Mouse (Mus musculus): ENCODE measurements around the gene Amigo2. TPM values are rescaled to one million over a fixed set of nuclear protein-coding genes. Genes with fewer than 3 reads are reported as not detected.

The Amigo2 gene
- total and polyA plus RNA-seq, 2 experiments from 2014 or later: 4.4 to 6.0 TPM

GRCm38 (mm10) chr15:97266236-97266845 lies 19.3 kb upstream of the Amigo2 start:
- H3K4me2 ChIP-seq (ENCODE audit: low read depth, low read length): no peak overlapping the region
- 68% methylated on average over 14 of the region's 14 CpGs for WGBS
- H3K9me3 ChIP-seq (replicated peaks; ENCODE audit: control insufficient read depth, low read length): no peaks in the 10 kb centered on the region
- H3K9ac ChIP-seq (replicated peaks; ENCODE audit: low read depth, low read length): no peak overlapping the region
- TF ChIP-seq CTCF (IDR thresholded peaks at IDR 0.05; ENCODE audit: low read depth): no peak
- TF ChIP-seq EP300 (IDR thresholded peaks at IDR 0.05; ENCODE audit: low read depth): no peak
- ATAC-seq (ENCODE audit: insufficient read depth, low read depth) (no peak), DNase-seq (ENCODE audit: low spot score) (no peak)
- no peaks in the 10 kb centered on the region for H3K36me3 ChIP-seq (replicated peaks; ENCODE audit: control insufficient read depth, insufficient read depth, low read length)
- H3K4me3 ChIP-seq (ENCODE audit: low read depth, low read length): no peak overlapping the region
- no peak overlapping the region for H3K27ac ChIP-seq (ENCODE audit: low read depth)
- H3K27me3 ChIP-seq (ENCODE audit: control insufficient read depth, insufficient read depth, low read length): no peaks in the 10 kb centered on the region
- H3K4me1 ChIP-seq (ENCODE audit: control insufficient read depth, insufficient read depth): no peaks in the 10 kb centered on the region

DNA sequence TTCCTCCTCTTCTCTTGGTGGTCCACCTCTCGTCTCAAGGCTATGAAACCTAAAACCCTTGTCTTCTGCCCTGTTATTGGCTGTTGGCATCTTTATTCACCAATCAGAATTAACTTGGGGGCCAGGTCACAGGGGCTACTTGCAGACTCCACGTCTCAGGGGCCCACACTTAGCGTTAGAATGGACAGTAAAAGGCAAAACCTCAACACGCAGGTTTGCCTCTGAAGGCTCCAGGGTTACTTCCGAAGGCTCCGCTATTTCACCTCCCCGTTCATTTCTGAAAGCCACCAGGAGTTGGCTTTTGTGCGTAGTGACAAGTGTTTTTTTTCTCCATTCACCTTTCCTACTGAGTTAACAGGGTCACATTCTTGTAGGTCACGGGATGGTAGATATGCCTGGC lies 15.2 kb upstream of the Amigo2 start:
- ATAC-seq (ENCODE audit: insufficient read depth, low read depth) (no peak), DNase-seq (ENCODE audit: low spot score) (no peak)
- Histone ChIP-seq H3K4me1 (ENCODE audit: control insufficient read depth, insufficient read depth) (no peaks in the 10 kb centered on the region), H3K9ac (replicated peaks; ENCODE audit: low read depth, low read length) (no peak overlapping the region), H3K27me3 (ENCODE audit: control insufficient read depth, insufficient read depth, low read length) (no peaks in the 10 kb centered on the region), H3K4me3 (ENCODE audit: low read depth, low read length) (no peak overlapping the region), H3K36me3 (replicated peaks; ENCODE audit: control insufficient read depth, insufficient read depth, low read length) (no peaks in the 10 kb centered on the region), H3K27ac (ENCODE audit: low read depth) (no peak overlapping the region), H3K4me2 (ENCODE audit: low read depth, low read length) (no peak overlapping the region), H3K9me3 (replicated peaks; ENCODE audit: control insufficient read depth, low read length) (no peaks in the 10 kb centered on the region)
- WGBS: 71% methylated on average over 9 of the region's 9 CpGs
- TF ChIP-seq CTCF (IDR thresholded peaks at IDR 0.05; ENCODE audit: low read depth) (no peak), EP300 (IDR thresholded peaks at IDR 0.05; ENCODE audit: low read depth) (no peak)

GRCm38 (mm10) chr15:97259968-97260597 lies 13.0 kb upstream of the Amigo2 start:
- H3K9me3 ChIP-seq (replicated peaks; ENCODE audit: control insufficient read depth, low read length): no peaks in the 10 kb centered on the region
- no peaks in the 10 kb centered on the region for H3K27me3 ChIP-seq (ENCODE audit: control insufficient read depth, insufficient read depth, low read length)
- no peak overlapping the region for H3K9ac ChIP-seq (replicated peaks; ENCODE audit: low read depth, low read length)
- no peak overlapping the region for H3K27ac ChIP-seq (ENCODE audit: low read depth)
- DNase-seq (ENCODE audit: low spot score) (no peak), ATAC-seq (ENCODE audit: insufficient read depth, low read depth) (no peak)
- no peak for TF ChIP-seq CTCF (IDR thresholded peaks at IDR 0.05; ENCODE audit: low read depth)
- TF ChIP-seq EP300 (IDR thresholded peaks at IDR 0.05; ENCODE audit: low read depth): no peak
- H3K4me3 ChIP-seq (ENCODE audit: low read depth, low read length): no peak overlapping the region
- H3K36me3 ChIP-seq (replicated peaks; ENCODE audit: control insufficient read depth, insufficient read depth, low read length): no peaks in the 10 kb centered on the region
- H3K4me2 ChIP-seq (ENCODE audit: low read depth, low read length): no peak overlapping the region
- 67% methylated on average over 11 of the region's 11 CpGs for WGBS
- no peaks in the 10 kb centered on the region for H3K4me1 ChIP-seq (ENCODE audit: control insufficient read depth, insufficient read depth)

GRCm38 (mm10) chr15:97259300-97259699 lies 12.2 kb upstream of the Amigo2 start:
- no peak for ATAC-seq (ENCODE audit: insufficient read depth, low read depth)
- 70% methylated on average over 8 of the region's 8 CpGs for WGBS
- no peak overlapping the region for H3K9ac ChIP-seq (replicated peaks; ENCODE audit: low read depth, low read length)

GRCm38 (mm10) chr15:97258483-97259230 lies 11.6 kb upstream of the Amigo2 start:
- WGBS: 87% methylated on average over 17 of the region's 17 CpGs
- Histone ChIP-seq H3K4me2 (ENCODE audit: low read depth, low read length) (no peak overlapping the region), H3K36me3 (replicated peaks; ENCODE audit: control insufficient read depth, insufficient read depth, low read length) (no peaks in the 10 kb centered on the region), H3K27ac (ENCODE audit: low read depth) (no peak overlapping the region), H3K4me3 (ENCODE audit: low read depth, low read length) (no peak overlapping the region), H3K27me3 (ENCODE audit: control insufficient read depth, insufficient read depth, low read length) (no peaks in the 10 kb centered on the region), H3K9ac (replicated peaks; ENCODE audit: low read depth, low read length) (no peak overlapping the region), H3K4me1 (ENCODE audit: control insufficient read depth, insufficient read depth) (no peaks in the 10 kb centered on the region), H3K9me3 (replicated peaks; ENCODE audit: control insufficient read depth, low read length) (no peaks in the 10 kb centered on the region)
- no peak for ATAC-seq (ENCODE audit: insufficient read depth, low read depth)
- no peak for DNase-seq (ENCODE audit: low spot score)
- TF ChIP-seq CTCF (IDR thresholded peaks at IDR 0.05; ENCODE audit: low read depth) (no peak), EP300 (IDR thresholded peaks at IDR 0.05; ENCODE audit: low read depth) (no peak)

More at GRCm38 (mm10) chr15:97259300-97259699, 12.2 kb upstream of the Amigo2 start:
- Histone ChIP-seq H3K4me1 (ENCODE audit: control insufficient read depth, insufficient read depth) (no peaks in the 10 kb centered on the region), H3K27me3 (ENCODE audit: control insufficient read depth, insufficient read depth, low read length) (no peaks in the 10 kb centered on the region), H3K27ac (ENCODE audit: low read depth) (no peak overlapping the region), H3K4me2 (ENCODE audit: low read depth, low read length) (no peak overlapping the region), H3K36me3 (replicated peaks; ENCODE audit: control insufficient read depth, insufficient read depth, low read length) (no peaks in the 10 kb centered on the region), H3K9me3 (replicated peaks; ENCODE audit: control insufficient read depth, low read length) (no peaks in the 10 kb centered on the region), H3K4me3 (ENCODE audit: low read depth, low read length) (no peak overlapping the region)
- no peak for TF ChIP-seq EP300 (IDR thresholded peaks at IDR 0.05; ENCODE audit: low read depth)
- TF ChIP-seq CTCF (IDR thresholded peaks at IDR 0.05; ENCODE audit: low read depth): no peak
- DNase-seq (ENCODE audit: low spot score): no peak
